Mouse (Mus musculus) frontal cortex, postnatal 25 days (tissue): ENCODE measurements around the gene Adra1d.

Source experiments
- DNase-seq, 2 experiments: peaks; one replicate each; pipeline ENCODE4 v3.0.0; 2022; ENCODE audit warnings: low spot score in 2 of 2

Gene Adra1d

GRCm38 (mm10) chr2:131496125-131496820 is 65.8 kb downstream of the Adra1d start:
- DNase-seq = no peak
